Mouse (Mus musculus): ENCODE results near the gene Idua.
"Not testable (repeated sequence)": the region's sequence is repeated elsewhere in the genome, so short reads cannot be mapped to it uniquely, and the experiment has no call there.

DNA sequence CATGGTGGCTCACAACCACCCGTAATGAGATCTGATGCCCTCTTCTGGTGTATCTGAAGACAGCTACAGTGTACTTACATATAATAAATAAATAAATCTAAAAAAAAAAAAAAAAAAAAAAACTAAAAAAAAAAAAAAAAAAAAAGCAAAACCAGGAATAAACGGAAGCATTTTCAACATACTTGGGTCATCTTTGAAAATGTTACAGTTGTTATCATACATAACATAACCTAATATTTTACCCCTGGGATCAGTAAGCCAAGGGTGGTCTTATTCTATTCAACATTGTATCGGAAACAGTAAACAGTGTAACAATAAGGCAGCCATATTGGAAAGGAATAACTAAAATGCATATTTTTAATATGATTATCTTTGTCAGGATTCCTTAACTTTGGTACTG is 26.0 kb upstream of the Idua start:
- not testable (repeated sequence) for TF ChIP-seq POLR2A (IDR thresholded peaks at IDR 0.05; ENCODE audit: control insufficient read depth, extremely low read depth, insufficient read depth, low read length, poor library complexity); CTCF (IDR thresholded peaks at IDR 0.05; ENCODE audit: borderline replicate concordance, control insufficient read depth, extremely low read depth, insufficient read depth, low read length, poor library complexity)

All from thymus, adult 2 months (tissue).